Comparison of ENCODE assay signal across 27 mouse cellular contexts in genomic region chr11:115796898-115797297, GRCm38 (mm10). TPM values are rescaled to one million over a fixed set of nuclear protein-coding genes. Genes with fewer than 3 reads are reported as not detected.
DNase-seq lines count a peak whose midpoint lies in the region; ATAC-seq and TF ChIP-seq lines count a peak whose summit lies in the region.
"Had no signal": no experiment of that assay in that cellular context is flagged by ENCODE, and none has a peak within 500 bp of the region (broad histone marks: within the 10 kb centered on the region; RNA-seq: fewer than 3 reads in every experiment).

No protein-coding gene starts in this region.

- intact Hi-C loops in heart, postnatal 36 days (cut with DNase I), result no loop called here

- no peak overlapping the region for H3K4me3 ChIP-seq in heart, embryonic 13.5 days
- H3K4me3 ChIP-seq in hindbrain, embryonic 13.5 days, result no peak overlapping the region
- H3K4me3 ChIP-seq in hindbrain, postnatal 0 days (ENCODE audit: low read length), result no peak overlapping the region
- H3K4me3 ChIP-seq in kidney, embryonic 15.5 days (replicated peaks), result no peak overlapping the region
- peak overlapping the region; percentile 20 for H3K4me3 ChIP-seq in megakaryocyte, embryonic 14.5 days (replicated peaks)
- H3K4me3 ChIP-seq: embryonic facial prominence, embryonic 12.5 days; forebrain, embryonic 10.5 days; forebrain, embryonic 15.5 days; intestine, embryonic 15.5 days; limb, embryonic 10.5 days; limb, embryonic 15.5 days; midbrain, embryonic 10.5 days; midbrain, embryonic 15.5 days; stomach, embryonic 15.5 days had no signal

- no peaks in the 10 kb centered on the region for H3K9me3 ChIP-seq in heart, embryonic 13.5 days
- H3K9me3 ChIP-seq in hindbrain, embryonic 13.5 days, result no peaks in the 10 kb centered on the region
- no peaks in the 10 kb centered on the region for H3K9me3 ChIP-seq in hindbrain, postnatal 0 days (ENCODE audit: low read length)
- no peaks in the 10 kb centered on the region for H3K9me3 ChIP-seq in kidney, embryonic 15.5 days (replicated peaks)
- no peaks in the 10 kb centered on the region for H3K9me3 ChIP-seq in megakaryocyte, embryonic 14.5 days
- H3K9me3 ChIP-seq: embryonic facial prominence, embryonic 12.5 days; forebrain, embryonic 10.5 days; forebrain, embryonic 15.5 days; intestine, embryonic 15.5 days; limb, embryonic 10.5 days; limb, embryonic 15.5 days; midbrain, embryonic 10.5 days; midbrain, embryonic 15.5 days; stomach, embryonic 15.5 days had no signal

- no peak for ATAC-seq in heart, embryonic 13.5 days (ENCODE audit: extremely low read depth, insufficient number of reproducible peaks, low FRiP score, low TSS enrichment)
- ATAC-seq in hindbrain, embryonic 13.5 days (ENCODE audit: low FRiP score), result no peak
- ATAC-seq in hindbrain, postnatal 0 days, result no peak
- no peak for ATAC-seq in kidney, embryonic 15.5 days (replicated peaks; ENCODE audit: low FRiP score)
- ATAC-seq in megakaryocyte, adult 5-6 weeks (ENCODE audit: poor library complexity, severe bottlenecking), result no peak
- ATAC-seq: CD4-positive, CD25-positive, alpha-beta regulatory T cell, adult 4 months; forebrain, embryonic 15.5 days; hindbrain, embryonic 16.5 days; intestine, embryonic 15.5 days; midbrain, embryonic 15.5 days had no signal

- no peaks in the 10 kb centered on the region for H3K27me3 ChIP-seq in heart, embryonic 13.5 days (replicated peaks)
- no peaks in the 10 kb centered on the region for H3K27me3 ChIP-seq in hindbrain, embryonic 13.5 days
- no peaks in the 10 kb centered on the region for H3K27me3 ChIP-seq in hindbrain, postnatal 0 days (ENCODE audit: insufficient read depth, low read length)
- no peaks in the 10 kb centered on the region for H3K27me3 ChIP-seq in kidney, embryonic 15.5 days
- no peaks in the 10 kb centered on the region for H3K27me3 ChIP-seq in megakaryocyte, embryonic 14.5 days (replicated peaks)
- H3K27me3 ChIP-seq: embryonic facial prominence, embryonic 12.5 days; forebrain, embryonic 15.5 days; intestine, embryonic 15.5 days; limb, embryonic 15.5 days; midbrain, embryonic 15.5 days; stomach, embryonic 15.5 days had no signal

- peaks cover 100% of the 10 kb centered on the region for H3K36me3 ChIP-seq in heart, embryonic 13.5 days
- peaks cover 100% of the 10 kb centered on the region for H3K36me3 ChIP-seq in hindbrain, embryonic 13.5 days
- H3K36me3 ChIP-seq in hindbrain, postnatal 0 days (ENCODE audit: insufficient read depth, low read length), result peaks cover 76% of the 10 kb centered on the region
- peaks cover 100% of the 10 kb centered on the region for H3K36me3 ChIP-seq in kidney, embryonic 15.5 days
- H3K36me3 ChIP-seq in megakaryocyte, embryonic 14.5 days (replicated peaks; ENCODE audit: low read length), result peaks cover 99% of the 10 kb centered on the region

- no peaks in the 10 kb centered on the region for H3K4me1 ChIP-seq in heart, embryonic 13.5 days
- H3K4me1 ChIP-seq in hindbrain, embryonic 13.5 days (replicated peaks), result no peaks in the 10 kb centered on the region
- H3K4me1 ChIP-seq in hindbrain, postnatal 0 days (ENCODE audit: insufficient read depth, low read length), result no peaks in the 10 kb centered on the region
- H3K4me1 ChIP-seq in kidney, embryonic 15.5 days, result peaks cover 6% of the 10 kb centered on the region; the same call in 1 of the 2 replicates
- H3K4me1 ChIP-seq in megakaryocyte, embryonic 14.5 days, result peaks cover 30% of the 10 kb centered on the region
- H3K4me1 ChIP-seq: embryonic facial prominence, embryonic 12.5 days; forebrain, embryonic 15.5 days; intestine, embryonic 15.5 days; limb, embryonic 10.5 days; midbrain, embryonic 10.5 days; midbrain, embryonic 15.5 days; stomach, embryonic 15.5 days had no signal

- 74% methylated on average over 15 of the region's 15 CpGs for WGBS in heart, embryonic 13.5 days
- WGBS in hindbrain, embryonic 13.5 days, result 83% methylated on average over 15 of the region's 15 CpGs
- 79% methylated on average over 15 of the region's 15 CpGs for WGBS in hindbrain, postnatal 0 days
- WGBS in kidney, embryonic 15.5 days, result 75% methylated on average over 15 of the region's 15 CpGs

- peak overlapping the region; percentile 7; the same call in 1 of the 2 replicates for H3K27ac ChIP-seq in heart, embryonic 13.5 days (replicated peaks)
- H3K27ac ChIP-seq in hindbrain, embryonic 13.5 days, result 0 out of 2 replicates have a peak overlapping the region, but pooled peaks have one; percentile 9
- no peak overlapping the region for H3K27ac ChIP-seq in hindbrain, postnatal 0 days
- no peak overlapping the region for H3K27ac ChIP-seq in kidney, embryonic 15.5 days
- H3K27ac ChIP-seq: embryonic facial prominence, embryonic 12.5 days; forebrain, embryonic 15.5 days; intestine, embryonic 15.5 days; limb, embryonic 10.5 days; limb, embryonic 15.5 days; macrophage; midbrain, embryonic 10.5 days; midbrain, embryonic 15.5 days; stomach, embryonic 15.5 days had no signal

- no peak for DNase-seq in heart, postnatal 36 days
- DNase-seq in hindbrain, postnatal 0 days (ENCODE audit: low spot score), result no peak
- DNase-seq in kidney, postnatal 25 days, result peak; percentile 52 to 72
- DNase-seq: adrenal gland, postnatal 14 days; cerebellum, adult 11 months; cerebellum, adult 9-10 months; cerebellum, postnatal 36 days; gastrocnemius, postnatal 25 days; liver, postnatal 0 days; right cerebral cortex, postnatal 25 days had no signal

- H3K9ac ChIP-seq in heart, embryonic 13.5 days, result no peak overlapping the region
- no peak overlapping the region for H3K9ac ChIP-seq in hindbrain, embryonic 13.5 days
- no peak overlapping the region for H3K9ac ChIP-seq in hindbrain, postnatal 0 days (replicated peaks; ENCODE audit: low read length)
- no peak overlapping the region for H3K9ac ChIP-seq in kidney, embryonic 15.5 days
- H3K9ac ChIP-seq: embryonic facial prominence, embryonic 12.5 days; forebrain, embryonic 15.5 days; intestine, embryonic 15.5 days; limb, embryonic 15.5 days; liver, postnatal 0 days; midbrain, embryonic 15.5 days; stomach, embryonic 15.5 days had no signal

- TF ChIP-seq CTCF in hindbrain, postnatal 0 days (IDR thresholded peaks at IDR 0.05; ENCODE audit: low read depth), result no peak

- no peak overlapping the region for H3K4me2 ChIP-seq in heart, embryonic 13.5 days
- H3K4me2 ChIP-seq in hindbrain, embryonic 13.5 days, result no peak overlapping the region
- H3K4me2 ChIP-seq in hindbrain, postnatal 0 days (ENCODE audit: low read depth, low read length), result no peak overlapping the region
- H3K4me2 ChIP-seq in kidney, embryonic 15.5 days, result no peak overlapping the region
- H3K4me2 ChIP-seq: embryonic facial prominence, embryonic 12.5 days; forebrain, embryonic 15.5 days; intestine, embryonic 15.5 days; limb, embryonic 15.5 days; midbrain, embryonic 15.5 days; stomach, embryonic 15.5 days had no signal

RNA-seq across cellular contexts. Expression of gene Caskin2, which starts 16.5 kb away (rescaled TPM):
- polyA plus RNA-seq in heart, embryonic 13.5 days (2015; fragmentation: Nextera tagmentation; extraction: Ambion mirVana), result 20.0 and 20.1 TPM in 2 replicates
- total RNA-seq in heart, postnatal 36 days (2021), result 10 to 100 TPM; 48.6 to 50.6 TPM
- 11.6 and 11.8 TPM in 2 replicates for polyA plus RNA-seq in hindbrain, embryonic 13.5 days (2015; fragmentation: Nextera tagmentation; extraction: Ambion mirVana)
- 24.4 and 39.2 TPM in 2 replicates for total RNA-seq in hindbrain, postnatal 0 days (2014; rRNA removed)
- 7.7 and 8.0 TPM in 2 replicates for polyA plus RNA-seq in hindbrain, postnatal 0 days (2015; fragmentation: Nextera tagmentation; extraction: Ambion mirVana)
- polyA plus RNA-seq in kidney, embryonic 15.5 days (2015; fragmentation: Nextera tagmentation; extraction: Ambion mirVana), result 17.3 and 20.9 TPM in 2 replicates
- polyA plus RNA-seq in megakaryocyte, embryonic 14.5 days (2012; ENCODE audit: insufficient read depth, low replicate concordance), result 3.0 and 5.3 TPM in 2 replicates
- 1.6 and 2.5 TPM in 2 replicates for total RNA-seq in megakaryocyte, adult 5-6 weeks (2015)
- total RNA-seq in megakaryocyte, adult 5-6 weeks (2017), result 1.7 and 3.0 TPM in 2 replicates

RNA-seq across cellular contexts. Expression of gene Tsen54, which starts 17.6 kb away (rescaled TPM):
- polyA plus RNA-seq in heart, embryonic 13.5 days (2015; fragmentation: Nextera tagmentation; extraction: Ambion mirVana), result 24.4 and 27.5 TPM in 2 replicates
- total RNA-seq in heart, postnatal 36 days (2021), result 1 to 10 TPM; 8.7 to 9.7 TPM
- polyA plus RNA-seq in hindbrain, embryonic 13.5 days (2015; fragmentation: Nextera tagmentation; extraction: Ambion mirVana), result 24.5 and 25.4 TPM in 2 replicates
- 22.5 and 34.6 TPM in 2 replicates for total RNA-seq in hindbrain, postnatal 0 days (2014; rRNA removed)
- polyA plus RNA-seq in hindbrain, postnatal 0 days (2015; fragmentation: Nextera tagmentation; extraction: Ambion mirVana), result 18.0 and 18.8 TPM in 2 replicates
- 37.3 and 39.8 TPM in 2 replicates for polyA plus RNA-seq in kidney, embryonic 15.5 days (2015; fragmentation: Nextera tagmentation; extraction: Ambion mirVana)
- polyA plus RNA-seq in megakaryocyte, embryonic 14.5 days (2012; ENCODE audit: insufficient read depth, low replicate concordance), result 21.0 and 35.3 TPM in 2 replicates
- 2.6 and 5.4 TPM in 2 replicates for total RNA-seq in megakaryocyte, adult 5-6 weeks (2015)
- 7.0 and 16.3 TPM in 2 replicates for total RNA-seq in megakaryocyte, adult 5-6 weeks (2017)

RNA-seq across cellular contexts. Expression of gene Llgl2, which starts 27.0 kb away (rescaled TPM):
- polyA plus RNA-seq in heart, embryonic 13.5 days (2015; fragmentation: Nextera tagmentation; extraction: Ambion mirVana), result 18.9 and 19.0 TPM in 2 replicates
- total RNA-seq in heart, postnatal 36 days (2021), result 10 to 100 TPM; 18.7 to 21.2 TPM
- polyA plus RNA-seq in hindbrain, embryonic 13.5 days (2015; fragmentation: Nextera tagmentation; extraction: Ambion mirVana), result 1.00 and 2.2 TPM in 2 replicates
- 1.6 and 2.1 TPM in 2 replicates for total RNA-seq in hindbrain, postnatal 0 days (2014; rRNA removed)
- 1.5 and 1.8 TPM in 2 replicates for polyA plus RNA-seq in hindbrain, postnatal 0 days (2015; fragmentation: Nextera tagmentation; extraction: Ambion mirVana)
- polyA plus RNA-seq in kidney, embryonic 15.5 days (2015; fragmentation: Nextera tagmentation; extraction: Ambion mirVana), result 39.1 and 41.0 TPM in 2 replicates
- 6.1 and 12.4 TPM in 2 replicates for polyA plus RNA-seq in megakaryocyte, embryonic 14.5 days (2012; ENCODE audit: insufficient read depth, low replicate concordance)
- 3.4 and 5.0 TPM in 2 replicates for total RNA-seq in megakaryocyte, adult 5-6 weeks (2015)
- 5.2 and 6.0 TPM in 2 replicates for total RNA-seq in megakaryocyte, adult 5-6 weeks (2017)

RNA-seq across cellular contexts. Expression of gene Tmem94, which starts 31.7 kb away (rescaled TPM):
- 34.3 and 39.4 TPM in 2 replicates for polyA plus RNA-seq in heart, embryonic 13.5 days (2015; fragmentation: Nextera tagmentation; extraction: Ambion mirVana)
- 100 to 1,000 TPM in 1 of 2 experiments, 10 to 100 TPM in 1; 92.3 to 101 TPM for total RNA-seq in heart, postnatal 36 days (2021)
- polyA plus RNA-seq in hindbrain, embryonic 13.5 days (2015; fragmentation: Nextera tagmentation; extraction: Ambion mirVana), result 30.9 TPM in 2 replicates
- 42.4 and 42.6 TPM in 2 replicates for total RNA-seq in hindbrain, postnatal 0 days (2014; rRNA removed)
- polyA plus RNA-seq in hindbrain, postnatal 0 days (2015; fragmentation: Nextera tagmentation; extraction: Ambion mirVana), result 12.5 and 16.1 TPM in 2 replicates
- 26.6 and 27.0 TPM in 2 replicates for polyA plus RNA-seq in kidney, embryonic 15.5 days (2015; fragmentation: Nextera tagmentation; extraction: Ambion mirVana)
- polyA plus RNA-seq in megakaryocyte, embryonic 14.5 days (2012; ENCODE audit: insufficient read depth, low replicate concordance), result 22.7 and 34.8 TPM in 2 replicates
- 16.1 and 17.1 TPM in 2 replicates for total RNA-seq in megakaryocyte, adult 5-6 weeks (2015)
- total RNA-seq in megakaryocyte, adult 5-6 weeks (2017), result 15.9 and 18.8 TPM in 2 replicates

Comparison
In these comparisons a context has a peak if more than half of its experiments do, and no peak if none do; other contexts are left out.
1. H3K27ac ChIP-seq: peak in heart, embryonic 13.5 days (single experiment) and hindbrain, embryonic 13.5 days (single experiment); none in hindbrain, postnatal 0 days (single experiment) and kidney, embryonic 15.5 days (single experiment).
2. DNase-seq: peak in kidney, postnatal 25 days (2 of 2); none in heart, postnatal 36 days (0 of 2) and hindbrain, postnatal 0 days (single experiment).